Mouse (Mus musculus): ENCODE data around the gene Sema4f.

Gene Sema4f

DNA sequence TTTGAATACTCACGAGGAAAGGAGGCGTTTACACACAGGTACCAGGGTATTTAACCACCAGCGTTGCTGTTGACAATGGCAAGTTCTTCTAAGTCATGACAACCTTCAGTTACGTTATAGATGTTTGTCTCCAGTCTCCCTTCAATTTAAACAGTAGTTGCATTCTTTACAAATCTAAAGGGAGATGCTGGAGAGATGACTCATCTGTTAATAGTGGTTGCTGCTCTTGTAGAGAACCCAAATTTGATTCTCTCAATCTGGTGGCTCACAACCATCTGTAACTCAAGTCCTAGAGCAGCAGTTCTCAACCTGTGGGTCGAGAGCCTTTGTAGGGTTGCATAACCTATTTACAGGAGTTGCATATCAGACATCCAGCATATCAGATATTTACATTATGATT lies 71.1 kb downstream of the Sema4f start:
- DNase-seq: no peak

DNA sequence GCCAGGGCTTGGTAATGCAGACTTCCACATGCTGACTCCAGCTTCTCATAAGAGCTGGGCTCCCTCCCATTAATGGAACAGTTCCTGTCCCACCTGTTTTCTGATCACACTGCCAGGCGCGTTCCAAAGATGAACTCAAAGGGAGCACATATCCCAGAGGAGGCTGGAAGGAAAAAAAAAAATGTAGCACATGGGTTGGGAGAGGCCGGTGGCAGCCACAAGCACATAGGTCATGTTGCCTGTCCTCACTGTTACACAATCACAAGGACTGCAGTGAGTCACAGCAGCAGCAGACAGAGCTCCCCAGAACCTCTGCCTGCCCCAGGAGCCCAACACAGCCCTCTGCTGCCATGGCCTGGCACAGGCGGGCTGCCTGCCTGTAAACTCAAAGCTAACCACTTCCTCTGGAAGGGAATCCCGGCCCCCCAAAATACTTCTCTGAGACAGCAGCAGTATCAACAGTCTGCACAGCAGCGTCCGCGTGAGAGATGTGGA lies 76.1 kb downstream of the Sema4f start:
- DNase-seq: peak; percentile 69 to 82

DNA sequence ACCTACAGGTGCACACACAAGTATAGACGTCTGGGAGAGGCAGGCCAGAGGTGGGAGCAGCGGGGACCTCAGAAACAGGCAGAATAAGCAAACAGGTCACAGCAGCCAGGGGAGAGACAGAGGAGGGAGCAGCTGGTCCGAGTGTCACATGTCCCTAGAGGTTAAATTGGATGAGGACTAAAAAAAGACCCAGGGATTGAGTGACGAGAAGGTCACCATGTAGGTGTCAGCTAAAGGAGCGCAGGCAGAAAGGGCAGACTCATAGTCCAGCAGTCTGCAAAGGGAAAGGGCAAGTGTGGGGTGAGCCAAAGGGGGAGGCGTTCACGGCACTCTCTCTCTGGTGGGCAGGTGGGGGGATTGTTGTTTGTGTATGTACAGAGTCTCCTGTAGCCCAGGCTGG lies 77.1 kb downstream of the Sema4f start:
- DNase-seq: no peak

DNA sequence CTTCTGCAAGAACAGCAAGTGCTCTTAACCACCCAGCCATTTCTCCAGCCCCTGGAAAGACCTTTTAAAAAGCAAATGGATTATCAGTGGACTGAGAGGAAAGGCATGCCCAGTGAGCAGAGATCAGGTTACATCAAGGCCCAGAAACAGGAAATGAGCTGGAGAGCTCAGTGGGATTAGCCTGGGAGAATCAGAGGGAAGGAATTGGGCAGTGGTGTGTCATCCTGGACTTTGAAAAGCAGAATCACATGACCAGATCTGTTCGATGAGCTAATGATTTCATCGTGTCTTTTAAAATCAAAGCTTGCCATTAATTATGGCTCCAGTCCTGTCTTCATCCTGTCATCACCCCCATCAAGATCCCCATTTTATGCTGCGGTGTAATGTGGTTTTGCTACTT lies 77.5 kb downstream of the Sema4f start:
- DNase-seq: no peak
